Mouse (Mus musculus) midbrain, postnatal 0 days (tissue): Measurements from ENCODE around the gene Luzp2. TPM values are rescaled to one million over a fixed set of nuclear protein-coding genes. Genes with fewer than 3 reads are reported as not detected.

Experiments used
- ATAC-seq: fragments of 200-750 bp; cut with Nextera tagmentation; 2 replicates; pipeline ENCODE4 v1.8.0; 2017; ENCODE audit warnings: moderate number of reproducible peaks, mild to moderate bottlenecking, moderate TSS enrichment, moderate library complexity; ENCODE audit not compliant: low FRiP score
- DNase-seq: peaks from one replicate; pipeline ENCODE4 v3.0.0-alpha.2; 2015; ENCODE audit warnings: low spot score
- H3K27ac ChIP-seq: fragments of 300-500 bp; sonication (generic); 2 replicates; pipeline ENCODE4 v1.5.1; 2014; ENCODE audit warnings: low read depth, mild to moderate bottlenecking, low read length, mixed read lengths
- H3K27me3 ChIP-seq: fragments of 300-500 bp; sonication (generic); 2 replicates; pipeline ENCODE4 v1.6.1; 2014; ENCODE audit warnings: low read length, control low read depth, mixed read lengths; ENCODE audit not compliant: insufficient read depth
- H3K36me3 ChIP-seq: fragments of 300-500 bp; sonication (generic); 2 replicates; pipeline ENCODE4 v1.6.1; 2014; ENCODE audit warnings: low read length, control low read depth, mixed read lengths; ENCODE audit not compliant: insufficient read depth
- H3K4me1 ChIP-seq: fragments of 300-500 bp; sonication (generic); 2 replicates; pipeline ENCODE4 v1.6.1; 2014; ENCODE audit warnings: mild to moderate bottlenecking, control low read depth, antibody characterized with exemption, low read length, mixed read lengths; ENCODE audit not compliant: insufficient read depth
- H3K4me2 ChIP-seq: fragments of 300-500 bp; sonication (generic); 2 replicates; pipeline ENCODE4 v1.6.1; 2014; ENCODE audit warnings: low read depth, mild to moderate bottlenecking, low read length, mixed read lengths; ENCODE audit not compliant: poor library complexity, severe bottlenecking
- H3K4me3 ChIP-seq: fragments of 300-500 bp; sonication (generic); 2 replicates; pipeline ENCODE4 v1.5.1; 2014; ENCODE audit warnings: low read depth, mild to moderate bottlenecking, low read length, moderate library complexity
- H3K9ac ChIP-seq: fragments of 300-500 bp; sonication (generic); replicated peaks from 2 replicates; pipeline ENCODE4 v1.6.1; 2014; ENCODE audit warnings: mild to moderate bottlenecking, low read length, moderate library complexity, mixed read lengths; ENCODE audit not compliant: poor library complexity, severe bottlenecking
- H3K9me3 ChIP-seq: fragments of 300-500 bp; sonication (generic); 2 replicates; pipeline ENCODE4 v1.6.1; 2016; ENCODE audit warnings: low read length, control low read depth
- CTCF ChIP-seq: IDR thresholded peaks from 2 replicates; pipeline ENCODE4 v1.5.1; 2016; ENCODE audit warnings: antibody characterized with exemption, mild to moderate bottlenecking
- WGBS: fragments of 180-500 bp; shearing (Covaris S2); extraction: QIAGEN DNeasy Blood & Tissue Kit; methylation state at CpG from one replicate; pipeline ENCODE4 v1.1.7; 2014; 5-methylcytosine and 5-hydroxymethylcytosine counted together
- polyA plus RNA-seq: library from polyadenylated mRNA; unstranded; fragments of >200 nt; fragmentation: Nextera tagmentation; extraction: Ambion mirVana; gene quantifications from 2 replicates; pipeline ENCODE4 v1.2.1, GENCODE M21; 2015
- total RNA-seq: library from RNA; depleted of rRNA; stranded (reverse); fragments of >200 nt; gene quantifications from 2 replicates; pipeline ENCODE4 v1.2.3, GENCODE M21; 2014

Gene Luzp2
- total and polyA plus RNA-seq, 2 experiments from 2014 or later: 95.3 to 150 TPM

DNA sequence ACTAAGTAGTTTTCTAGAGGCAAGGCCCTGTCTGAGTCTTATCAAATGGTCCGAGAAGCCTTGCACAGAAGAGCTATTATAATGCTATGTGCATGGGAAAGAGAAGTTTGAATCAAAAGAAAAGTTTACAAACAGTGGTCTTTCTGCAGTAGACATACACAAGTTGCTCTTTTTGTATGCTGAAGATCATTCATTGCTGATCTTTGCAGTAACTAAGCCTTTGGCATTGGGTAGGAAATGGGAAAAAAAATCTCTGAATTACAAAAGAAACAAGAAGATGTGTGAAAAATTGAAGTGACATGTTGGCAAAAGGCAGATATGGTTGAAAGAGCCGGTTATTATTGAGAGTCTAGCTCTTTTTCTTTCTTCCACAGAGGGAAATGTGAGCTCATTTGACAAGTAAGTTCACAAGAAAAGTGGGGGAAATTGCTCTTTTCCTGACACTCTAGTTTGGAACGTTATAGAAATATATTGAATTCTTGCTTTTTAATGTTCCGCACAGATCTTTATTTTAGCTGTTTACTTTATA, 7.6 kb downstream of the Luzp2 start:
- Histone ChIP-seq H3K9ac (no peak overlapping the region), H3K4me2 (no peak overlapping the region), H3K27ac (no peak overlapping the region), H3K27me3 (no peaks in the 10 kb centered on the region), H3K36me3 (no peaks in the 10 kb centered on the region), H3K4me3 (no peak overlapping the region), H3K4me1 (peaks cover 5% of the 10 kb centered on the region; the same call in 1 of the 2 replicates), H3K9me3 (no peaks in the 10 kb centered on the region)
- TF ChIP-seq CTCF: no peak
- DNase-seq (peak; percentile 41), ATAC-seq (no peak)
- WGBS: 33% methylated on average over 4 of the region's 4 CpGs

DNA sequence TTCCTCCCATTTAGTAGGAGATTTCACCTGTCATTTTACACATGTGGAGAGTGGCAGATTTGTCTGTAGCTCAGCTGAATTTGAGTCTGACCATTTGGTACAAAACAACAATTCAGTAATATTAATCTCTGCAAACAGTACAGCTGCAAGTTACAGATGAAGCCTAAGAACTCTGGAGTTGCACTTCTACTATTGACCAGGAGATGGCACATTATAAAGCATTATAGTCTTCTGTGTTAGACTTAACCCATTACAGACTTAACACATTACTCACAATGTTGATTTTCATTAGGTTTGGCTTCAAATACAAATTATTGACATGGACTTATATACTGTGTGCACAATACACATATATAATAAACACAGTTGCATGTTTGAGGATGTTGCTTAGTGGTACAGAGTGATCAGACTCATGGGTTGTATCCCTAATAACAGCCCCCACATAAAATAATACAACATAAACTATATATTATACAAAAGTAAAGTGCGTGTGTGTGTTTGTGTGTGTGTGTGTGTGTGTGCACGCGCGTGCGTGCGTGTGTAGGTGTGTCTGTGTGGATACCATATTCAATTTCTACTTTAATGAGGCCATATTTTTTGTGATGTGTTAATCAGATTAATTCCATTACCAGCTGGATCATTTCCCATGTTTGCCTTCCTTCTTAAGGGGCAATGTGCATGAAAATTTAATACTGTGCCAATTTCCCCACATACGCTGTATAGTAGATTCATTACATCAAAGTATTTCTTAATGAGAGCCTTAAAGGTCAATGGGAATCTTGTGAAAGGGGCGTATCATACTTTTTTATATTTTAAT, 10.8 kb downstream of the Luzp2 start:
- Histone ChIP-seq H3K9me3 (no peaks in the 10 kb centered on the region), H3K36me3 (no peaks in the 10 kb centered on the region), H3K27me3 (no peaks in the 10 kb centered on the region), H3K4me3 (no peak overlapping the region), H3K9ac (no peak overlapping the region), H3K4me2 (no peak overlapping the region), H3K27ac (no peak overlapping the region), H3K4me1 (no peaks in the 10 kb centered on the region)
- DNase-seq: peak; percentile 83
- peak; percentile 77 for TF ChIP-seq CTCF
- WGBS: 78% methylated on average over 8 of the region's 8 CpGs
- no peak; the same call in 1 of the 2 replicates for ATAC-seq

DNA sequence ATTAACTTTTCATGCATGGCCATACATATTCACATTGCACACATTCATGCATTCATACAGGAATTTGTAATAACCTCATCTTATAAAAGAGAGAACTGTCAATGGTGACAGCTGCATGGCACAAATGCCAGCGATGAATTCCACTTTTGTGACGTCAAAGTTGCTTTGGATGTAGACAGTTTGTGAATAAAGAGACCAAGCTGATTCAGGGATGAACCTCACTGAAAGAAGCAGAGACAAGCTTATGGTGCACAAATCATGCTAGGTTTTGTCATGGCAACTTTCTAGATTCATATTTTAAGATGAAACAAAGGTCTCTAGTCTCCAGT, 11.4 kb downstream of the Luzp2 start:
- Histone ChIP-seq H3K27ac (no peak overlapping the region), H3K9me3 (no peaks in the 10 kb centered on the region), H3K4me3 (no peak overlapping the region), H3K4me2 (no peak overlapping the region), H3K36me3 (no peaks in the 10 kb centered on the region), H3K27me3 (no peaks in the 10 kb centered on the region), H3K4me1 (no peaks in the 10 kb centered on the region), H3K9ac (no peak overlapping the region)
- WGBS: 65% methylated on average over 2 of the region's 2 CpGs
- TF ChIP-seq CTCF: no peak
- no peak for ATAC-seq
- no peak for DNase-seq

DNA sequence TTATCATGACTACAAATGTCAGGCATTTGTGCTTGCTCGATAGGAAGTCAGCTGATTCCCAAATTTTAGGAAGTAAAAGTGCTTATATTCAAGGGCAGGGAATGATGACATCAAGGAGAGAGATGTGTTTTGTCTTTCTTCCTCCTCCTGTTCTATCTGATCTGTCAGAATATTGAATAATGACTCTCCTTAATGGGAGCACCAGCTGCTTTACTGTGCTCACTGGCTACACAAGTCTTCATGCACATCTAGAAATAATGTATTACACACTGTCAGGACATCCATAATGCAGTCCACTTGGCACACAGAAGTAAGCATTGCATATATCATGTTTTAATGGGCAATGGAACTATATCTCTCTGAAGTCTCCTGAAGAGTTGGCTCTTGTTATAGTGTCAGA, 17.6 kb downstream of the Luzp2 start:
- DNase-seq (no peak), ATAC-seq (no peak)
- Histone ChIP-seq H3K36me3 (no peaks in the 10 kb centered on the region), H3K27ac (no peak overlapping the region), H3K4me2 (no peak overlapping the region), H3K9me3 (no peaks in the 10 kb centered on the region), H3K9ac (no peak overlapping the region), H3K27me3 (no peaks in the 10 kb centered on the region), H3K4me3 (no peak overlapping the region), H3K4me1 (no peaks in the 10 kb centered on the region)
- 84% methylated on average over 1 of the region's 1 CpGs for WGBS
- TF ChIP-seq CTCF: no peak

DNA sequence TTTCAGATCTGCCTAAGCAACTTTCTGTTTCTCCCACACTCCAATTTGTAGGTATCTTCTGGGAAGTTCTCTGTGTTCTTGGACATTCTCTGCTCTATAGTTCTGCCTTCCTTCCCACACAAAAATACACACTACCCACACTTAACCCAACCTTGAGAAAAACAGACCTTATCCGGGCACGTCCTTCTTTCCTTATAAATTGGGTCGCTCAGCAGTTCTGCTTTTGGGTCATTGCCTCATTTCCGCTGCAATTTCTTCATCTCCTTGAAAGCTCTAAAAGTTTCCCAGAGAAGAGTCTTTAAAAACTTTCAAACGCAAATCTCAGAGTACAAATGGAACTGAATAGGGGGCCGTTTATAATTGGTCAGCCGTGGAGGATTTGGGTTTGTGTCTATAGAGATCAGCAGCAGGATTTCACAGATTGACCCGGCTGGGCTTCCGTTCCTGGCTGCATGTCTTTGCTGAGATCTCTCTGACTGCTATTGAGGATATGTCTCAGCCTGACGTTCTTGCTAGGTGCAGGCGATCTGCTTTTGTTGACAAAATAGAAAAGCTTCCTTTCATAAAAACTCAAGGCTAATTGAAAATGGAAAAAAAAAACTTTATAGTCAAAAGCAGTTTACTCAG, 26.0 kb downstream of the Luzp2 start:
- no peak overlapping the region for H3K9ac ChIP-seq
- 0 out of 2 replicates have a peak, but pooled peaks cover 3% of the 10 kb centered on the region for H3K4me1 ChIP-seq
- peak overlapping the region; percentile 10; the same call in 1 of the 2 replicates for H3K4me2 ChIP-seq
- H3K27me3 ChIP-seq: no peaks in the 10 kb centered on the region
- no peaks in the 10 kb centered on the region for H3K9me3 ChIP-seq
- peak; percentile 40 for DNase-seq
- 0 out of 2 replicates have a peak, but pooled peaks have one; percentile 23 for ATAC-seq
- WGBS: 23% methylated on average over 11 of the region's 11 CpGs
- no peaks in the 10 kb centered on the region for H3K36me3 ChIP-seq
- no peak for TF ChIP-seq CTCF
- peak overlapping the region; percentile 12; the same call in 1 of the 2 replicates for H3K27ac ChIP-seq
- H3K4me3 ChIP-seq: no peak overlapping the region
